Mouse (Mus musculus): ENCODE measurements around the gene Cxcl3. TPM values are rescaled to one million over a fixed set of nuclear protein-coding genes. Genes with fewer than 3 reads are reported as not detected.
A peak's percentile ranks its signal among the peaks of the same experiment; 100 is the strongest.

Gene Cxcl3
- total and polyA plus RNA-seq, 3 experiments, result not detected

DNA sequence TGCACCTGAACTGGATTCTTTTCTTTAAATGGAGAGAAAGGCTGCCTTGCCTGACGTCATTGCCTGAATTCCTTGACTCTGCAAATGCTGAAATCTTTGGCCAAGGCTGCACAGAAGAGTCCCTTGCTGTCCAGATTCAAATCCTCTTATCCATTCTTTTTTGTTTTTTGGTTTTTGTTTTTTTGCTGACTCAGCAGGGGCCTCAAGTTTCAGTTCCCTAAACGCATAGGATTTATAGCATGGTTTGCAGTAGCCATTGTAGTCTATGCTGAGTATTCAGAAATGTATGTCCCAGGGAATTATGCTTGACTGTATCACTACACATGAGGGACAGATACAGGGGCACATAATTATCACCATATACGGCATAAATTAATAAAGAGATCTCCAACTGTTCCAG lies 14.5 kb upstream of the Cxcl3 start:
- DNase-seq, result peak in 1 of 2 experiments; percentile 17
- H3K36me3 ChIP-seq (ENCODE audit: control insufficient read depth, insufficient read depth, low read length), result no peaks in the 10 kb centered on the region
- TF ChIP-seq POLR2A (IDR thresholded peaks at IDR 0.05; ENCODE audit: insufficient read depth, low read depth, low read length) (no peak), CTCF (IDR thresholded peaks at IDR 0.05) (no peak), EP300 (IDR thresholded peaks at IDR 0.05; ENCODE audit: insufficient read depth, low read depth, low read length) (no peak)
- no peak overlapping the region for H3K4me3 ChIP-seq
- no peaks in the 10 kb centered on the region for H3K27me3 ChIP-seq (ENCODE audit: control insufficient read depth, insufficient read depth, low read length)
- H3K27ac ChIP-seq, result no peak overlapping the region; the same call in 1 of the 2 replicates
- 75% methylated on average over 3 of the region's 3 CpGs for WGBS
- peaks cover 7% of the 10 kb centered on the region for H3K4me1 ChIP-seq (ENCODE audit: control insufficient read depth, insufficient read depth, low read length)
- intact Hi-C loops (cut with DNase I), result loop anchor here (5.0 kb wide), 1 partner anchor 116 kb away; no protein-coding TSS in a partner anchor
- H3K79me2 ChIP-seq (replicated peaks; ENCODE audit: control insufficient read depth, insufficient read depth, low read length), result no peaks in the 10 kb centered on the region
- no peak overlapping the region for H3K9ac ChIP-seq (ENCODE audit: low read depth, low read length)

DNA sequence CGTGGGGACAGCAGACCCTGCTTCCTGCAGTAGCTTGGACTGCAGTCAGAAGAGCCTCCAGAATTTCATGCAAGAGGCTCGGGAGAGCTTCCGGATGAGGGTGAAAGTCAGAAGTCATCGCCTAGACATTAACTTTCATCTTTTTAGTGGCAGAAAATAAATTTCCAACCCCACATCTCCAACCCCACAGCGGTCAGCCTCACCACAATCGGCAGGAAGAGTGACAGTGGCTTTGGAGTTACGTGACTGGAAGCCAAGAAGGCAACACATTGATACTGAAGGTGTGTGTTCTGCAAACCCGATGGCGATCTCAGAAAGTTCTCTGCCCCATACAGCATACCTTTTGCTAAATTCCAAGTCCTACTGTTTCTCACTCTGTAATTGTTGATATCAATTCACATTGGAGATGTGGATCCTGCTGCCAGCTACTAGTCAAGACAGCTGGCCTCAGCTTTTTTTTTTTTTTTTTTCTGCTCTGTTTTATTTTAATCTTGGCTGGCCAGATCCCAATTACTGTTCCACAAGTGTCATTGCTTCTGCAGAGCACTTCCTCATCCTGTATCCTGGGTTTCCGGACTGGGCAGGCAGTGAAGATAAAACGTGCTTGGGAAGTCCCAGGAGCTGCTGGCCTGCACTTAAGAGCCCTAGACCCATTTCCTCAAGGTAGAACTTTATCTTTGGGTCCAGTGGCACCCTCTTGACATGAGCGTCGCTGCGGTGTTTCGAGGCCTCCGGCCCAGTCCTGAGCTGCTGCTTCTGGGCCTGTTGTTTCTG lies 13.8 kb upstream of the Cxcl3 start, which contains the start of gene Pf4:
Gene Pf4, plus strand, starts transcription at position 556 of the 774 bp plus-strand sequence.
- intact Hi-C loops (cut with DNase I), result loop anchor here (5.0 kb wide), 1 partner anchor 115 kb away; no protein-coding TSS in a partner anchor

DNA sequence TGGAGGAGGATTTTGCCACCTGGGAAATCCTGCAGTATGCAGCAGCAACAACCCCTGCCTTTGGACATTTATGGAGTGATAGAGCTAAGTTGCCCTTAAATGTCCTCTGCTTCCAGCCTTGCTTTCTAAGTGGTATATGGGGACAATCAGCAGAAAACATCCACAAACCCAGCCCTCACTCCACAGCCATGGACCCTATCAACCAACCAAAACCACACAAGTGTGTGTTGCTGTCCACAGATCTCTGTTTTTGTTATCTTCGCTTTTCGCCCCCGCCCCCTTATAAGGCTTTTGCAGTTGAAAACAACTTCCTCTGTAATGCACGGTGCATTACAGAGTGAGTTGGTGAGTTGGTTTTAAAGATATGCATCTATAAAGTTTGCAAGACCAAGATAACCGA lies 10.3 kb upstream of the Cxcl3 start:
- H3K27ac ChIP-seq, result no peak overlapping the region
- WGBS, result 76% methylated on average over 5 of the region's 5 CpGs
- peaks cover 5% of the 10 kb centered on the region for H3K4me1 ChIP-seq (ENCODE audit: control insufficient read depth, insufficient read depth, low read length)
- H3K4me3 ChIP-seq, result no peak overlapping the region
- TF ChIP-seq EP300 (IDR thresholded peaks at IDR 0.05; ENCODE audit: insufficient read depth, low read depth, low read length), result no peak
- TF ChIP-seq POLR2A (IDR thresholded peaks at IDR 0.05; ENCODE audit: insufficient read depth, low read depth, low read length), result no peak
- no peak for TF ChIP-seq CTCF (IDR thresholded peaks at IDR 0.05)
- H3K9ac ChIP-seq (ENCODE audit: low read depth, low read length), result no peak overlapping the region
- no peak for DNase-seq
- H3K27me3 ChIP-seq (ENCODE audit: control insufficient read depth, insufficient read depth, low read length), result no peaks in the 10 kb centered on the region
- no peaks in the 10 kb centered on the region for H3K36me3 ChIP-seq (ENCODE audit: control insufficient read depth, insufficient read depth, low read length)
- intact Hi-C loops (cut with DNase I), result no loop called here
- H3K79me2 ChIP-seq (replicated peaks; ENCODE audit: control insufficient read depth, insufficient read depth, low read length), result no peaks in the 10 kb centered on the region

More for the DNA sequence above, 13.8 kb upstream of the Cxcl3 start, which contains the start of gene Pf4:
- peak within 1 kb of the TSS; percentile 35 for H3K4me3 ChIP-seq
- no peaks in the 10 kb centered on the region for H3K27me3 ChIP-seq (ENCODE audit: control insufficient read depth, insufficient read depth, low read length)
- H3K79me2 ChIP-seq (replicated peaks; ENCODE audit: control insufficient read depth, insufficient read depth, low read length), result no peaks in the 10 kb centered on the region
- 19% methylated on average over 16 of the region's 16 CpGs for WGBS
- H3K4me1 ChIP-seq (ENCODE audit: control insufficient read depth, insufficient read depth, low read length), result peaks cover 7% of the 10 kb centered on the region
- H3K36me3 ChIP-seq (ENCODE audit: control insufficient read depth, insufficient read depth, low read length), result no peaks in the 10 kb centered on the region
- H3K9ac ChIP-seq (ENCODE audit: low read depth, low read length), result no peak within 1 kb of the TSS
- TF ChIP-seq POLR2A (IDR thresholded peaks at IDR 0.05; ENCODE audit: insufficient read depth, low read depth, low read length) (peak; percentile 41; the same call in 1 of the 2 replicates), EP300 (IDR thresholded peaks at IDR 0.05; ENCODE audit: insufficient read depth, low read depth, low read length) (peak; percentile 51; the same call in 1 of the 2 replicates), CTCF (IDR thresholded peaks at IDR 0.05) (no peak)
- H3K27ac ChIP-seq, result peak within 1 kb of the TSS; percentile 28; the same call in 1 of the 2 replicates
- peak; percentile 43 to 71 for DNase-seq

DNA sequence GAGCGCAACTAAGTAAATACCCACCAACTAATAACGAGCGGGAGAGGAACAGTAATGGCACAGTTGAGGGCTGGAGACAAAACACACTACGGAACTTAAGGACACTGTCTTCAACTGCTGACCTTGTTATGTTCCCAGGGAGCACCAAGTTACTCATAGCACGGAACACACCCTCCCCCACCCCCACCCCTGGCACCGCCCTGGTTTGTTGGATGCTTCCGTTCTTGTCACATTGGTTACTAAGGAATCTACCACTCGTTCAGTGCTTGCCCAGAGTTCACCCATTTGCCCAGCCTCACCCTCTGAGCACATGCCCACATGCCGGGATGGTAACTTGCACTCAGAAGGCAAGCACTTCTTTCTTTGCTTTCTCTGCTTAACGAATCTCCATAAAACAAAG lies 8.3 kb upstream of the Cxcl3 start:
- H3K4me3 ChIP-seq, result no peak overlapping the region
- intact Hi-C loops (cut with DNase I), result no loop called here
- H3K9ac ChIP-seq (ENCODE audit: low read depth, low read length), result no peak overlapping the region
- TF ChIP-seq POLR2A (IDR thresholded peaks at IDR 0.05; ENCODE audit: insufficient read depth, low read depth, low read length), result no peak
- no peak for TF ChIP-seq EP300 (IDR thresholded peaks at IDR 0.05; ENCODE audit: insufficient read depth, low read depth, low read length)
- TF ChIP-seq CTCF (IDR thresholded peaks at IDR 0.05), result no peak
- no peak for DNase-seq
- WGBS, result 83% methylated on average over 10 of the region's 10 CpGs
- H3K36me3 ChIP-seq (ENCODE audit: control insufficient read depth, insufficient read depth, low read length), result no peaks in the 10 kb centered on the region
- H3K79me2 ChIP-seq (replicated peaks; ENCODE audit: control insufficient read depth, insufficient read depth, low read length), result no peaks in the 10 kb centered on the region
- H3K27me3 ChIP-seq (ENCODE audit: control insufficient read depth, insufficient read depth, low read length), result no peaks in the 10 kb centered on the region
- no peak overlapping the region for H3K27ac ChIP-seq
- H3K4me1 ChIP-seq (ENCODE audit: control insufficient read depth, insufficient read depth, low read length), result peaks cover 2% of the 10 kb centered on the region

DNA sequence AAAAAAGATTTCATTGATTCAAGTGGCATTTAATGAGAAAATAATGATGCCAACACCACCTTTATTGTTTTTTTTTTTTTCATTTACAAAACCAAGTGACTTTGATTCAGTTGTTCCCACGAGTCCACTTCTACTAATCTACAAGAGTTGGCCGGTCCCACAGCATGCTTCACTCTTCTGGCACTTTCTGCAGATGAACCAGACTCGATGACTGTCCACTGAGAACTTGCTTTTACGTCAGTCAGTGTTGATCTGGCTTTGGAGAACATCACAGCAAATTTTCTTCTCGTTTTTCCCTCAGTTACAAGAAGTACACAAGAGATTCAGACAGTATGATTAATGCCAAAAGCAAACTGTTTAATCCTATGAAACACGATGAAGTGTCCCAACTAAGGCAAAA lies 7.0 kb upstream of the Cxcl3 start:
- no peaks in the 10 kb centered on the region for H3K79me2 ChIP-seq (replicated peaks; ENCODE audit: control insufficient read depth, insufficient read depth, low read length)
- TF ChIP-seq POLR2A (IDR thresholded peaks at IDR 0.05; ENCODE audit: insufficient read depth, low read depth, low read length) (no peak), CTCF (IDR thresholded peaks at IDR 0.05) (no peak), EP300 (IDR thresholded peaks at IDR 0.05; ENCODE audit: insufficient read depth, low read depth, low read length) (no peak)
- peak in 1 of 2 experiments; percentile 26 for DNase-seq
- no peak overlapping the region for H3K4me3 ChIP-seq
- intact Hi-C loops (cut with DNase I), result no loop called here
- H3K9ac ChIP-seq (ENCODE audit: low read depth, low read length), result no peak overlapping the region
- H3K27ac ChIP-seq, result no peak overlapping the region
- no peaks in the 10 kb centered on the region for H3K36me3 ChIP-seq (ENCODE audit: control insufficient read depth, insufficient read depth, low read length)
- H3K27me3 ChIP-seq (ENCODE audit: control insufficient read depth, insufficient read depth, low read length), result no peaks in the 10 kb centered on the region
- 61% methylated on average over 6 of the region's 6 CpGs for WGBS
- no peaks in the 10 kb centered on the region for H3K4me1 ChIP-seq (ENCODE audit: control insufficient read depth, insufficient read depth, low read length)

DNA sequence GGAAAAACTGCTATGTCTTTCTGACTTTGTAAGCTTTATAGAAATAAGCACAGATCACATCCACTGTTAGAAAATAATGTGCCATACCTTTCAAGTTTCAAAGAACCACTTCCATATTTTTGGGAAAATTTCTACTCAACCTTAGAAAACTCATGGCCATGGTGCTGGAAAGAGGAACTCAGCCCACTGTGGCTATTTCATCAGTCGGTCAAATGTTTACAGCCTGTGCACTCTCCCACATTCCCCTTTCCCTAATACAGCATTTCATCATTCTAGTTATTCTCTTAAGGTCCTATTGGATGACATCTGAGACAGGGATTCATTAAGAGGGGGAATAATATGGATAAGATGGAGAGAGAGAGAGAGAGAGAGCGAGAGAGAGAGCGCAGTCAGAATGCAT lies 2.2 kb upstream of the Cxcl3 start:
- intact Hi-C loops (cut with DNase I), result no loop called here
- Histone ChIP-seq H3K4me1 (ENCODE audit: control insufficient read depth, insufficient read depth, low read length) (no peaks in the 10 kb centered on the region), H3K4me3 (no peak overlapping the region), H3K9ac (ENCODE audit: low read depth, low read length) (no peak overlapping the region), H3K79me2 (replicated peaks; ENCODE audit: control insufficient read depth, insufficient read depth, low read length) (no peaks in the 10 kb centered on the region), H3K27ac (no peak overlapping the region), H3K27me3 (ENCODE audit: control insufficient read depth, insufficient read depth, low read length) (no peaks in the 10 kb centered on the region), H3K36me3 (ENCODE audit: control insufficient read depth, insufficient read depth, low read length) (no peaks in the 10 kb centered on the region)
- WGBS, result 86% methylated on average over 3 of the region's 3 CpGs
- TF ChIP-seq POLR2A (IDR thresholded peaks at IDR 0.05; ENCODE audit: insufficient read depth, low read depth, low read length) (no peak), EP300 (IDR thresholded peaks at IDR 0.05; ENCODE audit: insufficient read depth, low read depth, low read length) (no peak), CTCF (IDR thresholded peaks at IDR 0.05) (no peak)
- DNase-seq, result no peak

Measured in heart, adult 2 months (tissue).